Mouse (Mus musculus) stomach, embryonic 16.5 days (tissue): ENCODE results near the gene Nectin1. TPM values are rescaled to one million over a fixed set of nuclear protein-coding genes. Genes with fewer than 3 reads are reported as not detected.

Experiments used
- ATAC-seq: fragments of 200-750 bp; cut with Nextera tagmentation; 2 replicates; pipeline ENCODE4 v1.8.0; 2017; ENCODE audit warnings: moderate number of reproducible peaks, moderate TSS enrichment; ENCODE audit not compliant: insufficient read depth, low FRiP score
- H3K27ac ChIP-seq: fragments of 300-500 bp; sonication (generic); 2 replicates; pipeline ENCODE4 v1.5.1; 2014; ENCODE audit warnings: low read length
- H3K27me3 ChIP-seq: fragments of 300-500 bp; sonication (generic); 2 replicates; pipeline ENCODE4 v1.6.1; 2014; ENCODE audit warnings: low read length, control low read depth, mixed read lengths; ENCODE audit not compliant: control insufficient read depth, insufficient read depth
- H3K36me3 ChIP-seq: fragments of 300-500 bp; sonication (generic); 2 replicates; pipeline ENCODE4 v1.6.1; 2014; ENCODE audit warnings: low read length; ENCODE audit not compliant: control insufficient read depth, insufficient read depth
- H3K4me1 ChIP-seq: fragments of 300-500 bp; sonication (generic); 2 replicates; pipeline ENCODE4 v1.6.1; 2014; ENCODE audit warnings: low read length, control low read depth, mixed read lengths; ENCODE audit not compliant: control insufficient read depth, insufficient read depth
- H3K4me2 ChIP-seq: fragments of 300-500 bp; sonication (generic); 2 replicates; pipeline ENCODE4 v1.6.1; 2014; ENCODE audit warnings: low read depth, low read length, mixed read lengths
- H3K4me3 ChIP-seq: fragments of 300-500 bp; sonication (generic); replicated peaks from 2 replicates; pipeline ENCODE4 v1.5.1; 2014; ENCODE audit warnings: mild to moderate bottlenecking, low read length
- H3K9ac ChIP-seq: fragments of 300-500 bp; sonication (generic); 2 replicates; pipeline ENCODE4 v1.6.1; 2014; ENCODE audit warnings: low read length
- H3K9me3 ChIP-seq: fragments of 300-500 bp; sonication (generic); replicated peaks from 2 replicates; pipeline ENCODE4 v1.6.1; 2016; ENCODE audit warnings: low read length, control low read depth; ENCODE audit not compliant: control insufficient read depth
- WGBS: fragments of 180-500 bp; shearing (Covaris S2); extraction: QIAGEN DNeasy Blood & Tissue Kit; methylation state at CpG from one replicate; pipeline ENCODE4 v1.1.7; 2014; 5-methylcytosine and 5-hydroxymethylcytosine counted together
- polyA plus RNA-seq: library from polyadenylated mRNA; unstranded; fragments of >200 nt; fragmentation: Nextera tagmentation; extraction: Ambion mirVana; gene quantifications from 2 replicates; pipeline ENCODE4 v1.2.1, GENCODE M21; 2015

The Nectin1 gene
- polyA plus RNA-seq, 1 experiment from 2014 or later, result 8.9 TPM

GRCm38 (mm10) chr9:43826558-43827253, 82.9 kb downstream of the Nectin1 start:
- 44% methylated on average over 8 of the region's 8 CpGs for WGBS
- no peak overlapping the region for H3K4me3 ChIP-seq
- H3K9ac ChIP-seq, result no peak overlapping the region
- no peaks in the 10 kb centered on the region for H3K36me3 ChIP-seq
- no peak overlapping the region for H3K27ac ChIP-seq
- ATAC-seq, result no peak
- no peaks in the 10 kb centered on the region for H3K9me3 ChIP-seq
- H3K4me2 ChIP-seq, result no peak overlapping the region
- no peaks in the 10 kb centered on the region for H3K27me3 ChIP-seq
- H3K4me1 ChIP-seq, result 0 out of 2 replicates have a peak, but pooled peaks cover 3% of the 10 kb centered on the region

- no peak overlapping the region for H3K27ac ChIP-seq
- H3K9ac ChIP-seq, result no peak overlapping the region
- WGBS, result 47% methylated on average over 5 of the region's 5 CpGs
- H3K27me3 ChIP-seq, result no peaks in the 10 kb centered on the region
- no peaks in the 10 kb centered on the region for H3K36me3 ChIP-seq
- no peak for ATAC-seq
- no peak overlapping the region for H3K4me2 ChIP-seq
- H3K4me1 ChIP-seq, result 0 out of 2 replicates have a peak, but pooled peaks cover 3% of the 10 kb centered on the region
- no peak overlapping the region for H3K4me3 ChIP-seq
- H3K9me3 ChIP-seq, result no peaks in the 10 kb centered on the region
Measured at GRCm38 (mm10) chr9:43827593-43827992, 83.8 kb downstream of the Nectin1 start.

DNA sequence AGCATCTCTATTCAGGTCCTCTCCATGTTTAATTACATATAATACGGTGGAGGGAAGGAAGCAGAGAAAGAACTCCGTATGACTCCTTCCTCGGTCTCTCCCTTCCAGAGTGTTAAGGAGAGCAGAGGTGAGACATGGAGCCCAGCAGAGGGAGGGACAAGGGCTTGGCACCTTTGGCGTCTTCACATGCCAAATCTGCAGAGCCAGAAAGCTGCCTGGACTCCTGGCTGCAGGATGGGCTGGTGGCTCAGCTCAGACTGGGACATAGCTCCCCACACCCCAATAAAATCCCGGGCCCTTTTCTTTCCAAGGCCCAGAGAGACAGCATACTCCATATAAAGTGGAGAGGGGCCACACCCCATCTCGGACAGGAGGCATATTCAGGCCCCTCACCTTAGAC, 85.2 kb downstream of the Nectin1 start:
- WGBS, result 56% methylated on average over 6 of the region's 6 CpGs
- no peaks in the 10 kb centered on the region for H3K27me3 ChIP-seq
- H3K4me1 ChIP-seq, result 0 out of 2 replicates have a peak, but pooled peaks cover 3% of the 10 kb centered on the region
- H3K27ac ChIP-seq, result no peak overlapping the region
- no peak for ATAC-seq
- no peak overlapping the region for H3K4me3 ChIP-seq
- H3K9me3 ChIP-seq, result no peaks in the 10 kb centered on the region
- no peak overlapping the region for H3K4me2 ChIP-seq
- no peak overlapping the region for H3K9ac ChIP-seq
- no peaks in the 10 kb centered on the region for H3K36me3 ChIP-seq

- Histone ChIP-seq H3K4me2 (no peak overlapping the region), H3K9me3 (no peaks in the 10 kb centered on the region), H3K27ac (no peak overlapping the region), H3K4me3 (no peak overlapping the region), H3K4me1 (no peaks in the 10 kb centered on the region), H3K27me3 (no peaks in the 10 kb centered on the region), H3K9ac (no peak overlapping the region), H3K36me3 (no peaks in the 10 kb centered on the region)
- WGBS, result 87% methylated on average over 8 of the region's 8 CpGs
- ATAC-seq, result no peak
Measured at GRCm38 (mm10) chr9:43833232-43833631, 89.4 kb downstream of the Nectin1 start.

DNA sequence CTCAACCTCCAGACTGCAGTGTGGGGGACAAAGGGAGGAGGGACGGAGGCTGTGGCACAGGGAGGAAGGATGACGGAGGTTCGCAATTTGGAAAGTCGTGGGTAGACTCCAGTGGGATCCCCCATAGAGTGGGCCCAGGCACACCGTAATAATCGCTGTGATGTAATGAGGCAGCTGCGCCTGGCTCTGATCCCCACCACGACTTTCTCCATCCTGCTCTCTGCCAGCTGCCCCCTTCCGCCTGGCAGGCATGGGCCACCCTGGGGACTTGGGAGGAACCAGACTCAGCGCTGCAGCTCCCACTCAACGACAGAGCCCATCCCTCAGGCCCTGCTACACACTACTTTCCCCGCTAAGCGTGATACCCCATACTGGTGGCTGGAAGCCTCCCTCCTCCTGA, 90.5 kb downstream of the Nectin1 start:
- Histone ChIP-seq H3K27me3 (no peaks in the 10 kb centered on the region), H3K4me2 (no peak overlapping the region), H3K4me3 (no peak overlapping the region), H3K27ac (no peak overlapping the region), H3K4me1 (no peaks in the 10 kb centered on the region), H3K36me3 (no peaks in the 10 kb centered on the region), H3K9me3 (no peaks in the 10 kb centered on the region), H3K9ac (no peak overlapping the region)
- ATAC-seq, result no peak
- WGBS, result 85% methylated on average over 13 of the region's 13 CpGs

- no peaks in the 10 kb centered on the region for H3K27me3 ChIP-seq
- H3K36me3 ChIP-seq, result no peaks in the 10 kb centered on the region
- H3K4me1 ChIP-seq, result peaks cover 6% of the 10 kb centered on the region
- no peak overlapping the region for H3K4me3 ChIP-seq
- no peak for ATAC-seq
- no peaks in the 10 kb centered on the region for H3K9me3 ChIP-seq
- H3K9ac ChIP-seq, result no peak overlapping the region
- H3K4me2 ChIP-seq, result no peak overlapping the region
- no peak overlapping the region for H3K27ac ChIP-seq
- WGBS, result 60% methylated on average over 2 of the region's 2 CpGs
Measured at GRCm38 (mm10) chr9:43838561-43838960, 94.8 kb downstream of the Nectin1 start.

GRCm38 (mm10) chr9:43842921-43843577, 99.3 kb downstream of the Nectin1 start:
- Histone ChIP-seq H3K36me3 (no peaks in the 10 kb centered on the region), H3K4me1 (peaks cover 6% of the 10 kb centered on the region), H3K27me3 (peaks cover 11% of the 10 kb centered on the region; the same call in 1 of the 2 replicates), H3K9me3 (no peaks in the 10 kb centered on the region), H3K27ac (no peak overlapping the region), H3K9ac (no peak overlapping the region), H3K4me3 (no peak overlapping the region), H3K4me2 (no peak overlapping the region)
- peak; percentile 45 for ATAC-seq
- 4% methylated on average over 7 of the region's 8 CpGs for WGBS

- ATAC-seq, result no peak
- Histone ChIP-seq H3K4me2 (no peak overlapping the region), H3K27me3 (peaks cover 11% of the 10 kb centered on the region; the same call in 1 of the 2 replicates), H3K9ac (no peak overlapping the region), H3K9me3 (no peaks in the 10 kb centered on the region), H3K4me1 (peaks cover 6% of the 10 kb centered on the region), H3K27ac (no peak overlapping the region), H3K36me3 (no peaks in the 10 kb centered on the region), H3K4me3 (no peak overlapping the region)
- WGBS, result 4% methylated on average over 3 of the region's 3 CpGs
Measured at GRCm38 (mm10) chr9:43843711-43844127, 99.9 kb downstream of the Nectin1 start.

- H3K9me3 ChIP-seq, result no peaks in the 10 kb centered on the region
- H3K9ac ChIP-seq, result no peak overlapping the region
- no peaks in the 10 kb centered on the region for H3K36me3 ChIP-seq
- 9% methylated on average over 17 of the region's 17 CpGs for WGBS
- H3K27me3 ChIP-seq, result peaks cover 11% of the 10 kb centered on the region; the same call in 1 of the 2 replicates
- no peak for ATAC-seq
- no peak overlapping the region for H3K4me2 ChIP-seq
- H3K4me1 ChIP-seq, result peaks cover 6% of the 10 kb centered on the region
- no peak overlapping the region for H3K4me3 ChIP-seq
- no peak overlapping the region for H3K27ac ChIP-seq
Measured at GRCm38 (mm10) chr9:43845660-43846455, 102.1 kb downstream of the Nectin1 start.
